Mouse (Mus musculus) large intestine, adult 2 months (tissue): ENCODE results near the gene Ubap2. TPM values are rescaled to one million over a fixed set of nuclear protein-coding genes. Genes with fewer than 3 reads are reported as not detected.

Source experiments
- DNase-seq: peaks from one replicate; pipeline ENCODE4 v3.0.0-alpha.2; 2012; ENCODE audit warnings: low read depth, low spot score
- whole genome bisulfite sequencing: fragments of 180-500 bp; shearing (Covaris S2); methylation state at CpG from one replicate; pipeline ENCODE4 v1.1.7; 2018; 5-methylcytosine and 5-hydroxymethylcytosine counted together
- polyA plus RNA-seq: library from polyadenylated mRNA; depleted of rRNA; stranded (reverse); fragments of >200 nt; gene quantifications from 2 replicates; pipeline ENCODE4 v1.2.3, GENCODE M21; 2012

Gene Ubap2
- polyA plus RNA-seq, 1 experiment: 29.9 TPM

GRCm38 (mm10) chr4:41274377-41274979 is 466 bp downstream of the Ubap2 start:
- 1% methylated on average over 18 of the region's 18 CpGs for WGBS

GRCm38 (mm10) chr4:41268133-41268532 is 6.8 kb downstream of the Ubap2 start:
- DNase-seq: no peak

More at GRCm38 (mm10) chr4:41274377-41274979, 466 bp downstream of the Ubap2 start:
- no peak for DNase-seq

- WGBS: 40% methylated on average over 4 of the region's 4 CpGs
- DNase-seq: no peak
Observed at GRCm38 (mm10) chr4:41266350-41266749, 8.6 kb downstream of the Ubap2 start.

GRCm38 (mm10) chr4:41260691-41261090 is 14.3 kb downstream of the Ubap2 start:
- DNase-seq: no peak

- DNase-seq: no peak
- 82% methylated on average over 4 of the region's 4 CpGs for WGBS
Observed at GRCm38 (mm10) chr4:41259019-41259418, 15.9 kb downstream of the Ubap2 start.

- WGBS: 87% methylated on average over 1 of the region's 1 CpGs
- DNase-seq: no peak
Observed at GRCm38 (mm10) chr4:41257752-41258151, 17.2 kb downstream of the Ubap2 start.

- WGBS: 75% methylated on average over 12 of the region's 12 CpGs
- DNase-seq: no peak
Observed at GRCm38 (mm10) chr4:41255564-41256210, 19.3 kb downstream of the Ubap2 start.

GRCm38 (mm10) chr4:41253756-41254155 is 21.2 kb downstream of the Ubap2 start:
- DNase-seq: no peak
- 89% methylated on average over 2 of the region's 2 CpGs for WGBS

- 97% methylated on average over 2 of the region's 2 CpGs for WGBS
- DNase-seq: no peak
Observed at GRCm38 (mm10) chr4:41245408-41245807, 29.5 kb downstream of the Ubap2 start.

GRCm38 (mm10) chr4:41240916-41241315 is 34.0 kb downstream of the Ubap2 start:
- WGBS: 57% methylated on average over 3 of the region's 3 CpGs

GRCm38 (mm10) chr4:41235621-41236020 is 39.3 kb downstream of the Ubap2 start:
- 73% methylated on average over 5 of the region's 5 CpGs for WGBS
- DNase-seq: no peak

More at GRCm38 (mm10) chr4:41240916-41241315, 34.0 kb downstream of the Ubap2 start:
- no peak for DNase-seq

- no peak for DNase-seq
- WGBS: 69% methylated on average over 3 of the region's 3 CpGs
Observed at GRCm38 (mm10) chr4:41226351-41226750, 48.6 kb downstream of the Ubap2 start.

- DNase-seq: no peak
- 77% methylated on average over 1 of the region's 1 CpGs for WGBS
Observed at GRCm38 (mm10) chr4:41225412-41225811, 49.5 kb downstream of the Ubap2 start.

- WGBS: 73% methylated on average over 4 of the region's 4 CpGs
- DNase-seq: no peak
Observed at GRCm38 (mm10) chr4:41208050-41208449, 66.9 kb downstream of the Ubap2 start.

GRCm38 (mm10) chr4:41205751-41206150 is 69.2 kb downstream of the Ubap2 start:
- no peak for DNase-seq
- 91% methylated on average over 8 of the region's 8 CpGs for WGBS

GRCm38 (mm10) chr4:41202135-41202534 is 72.8 kb downstream of the Ubap2 start:
- DNase-seq: no peak
- 91% methylated on average over 8 of the region's 8 CpGs for WGBS

- 64% methylated on average over 3 of the region's 3 CpGs for WGBS
- DNase-seq: no peak
Observed at GRCm38 (mm10) chr4:41196861-41197610, 77.9 kb downstream of the Ubap2 start.

- 89% methylated on average over 15 of the region's 15 CpGs for WGBS
Observed at GRCm38 (mm10) chr4:41195328-41195727, 79.6 kb downstream of the Ubap2 start.

GRCm38 (mm10) chr4:41192544-41193512 is 82.1 kb downstream of the Ubap2 start:
- DNase-seq: no peak
- WGBS: 60% methylated on average over 14 of the region's 14 CpGs

More at GRCm38 (mm10) chr4:41195328-41195727, 79.6 kb downstream of the Ubap2 start:
- no peak for DNase-seq

- no peak for DNase-seq
- 78% methylated on average over 2 of the region's 2 CpGs for WGBS
Observed at GRCm38 (mm10) chr4:41189809-41190208, 85.1 kb downstream of the Ubap2 start.
